Mouse (Mus musculus) MEL (cell line): ENCODE measurements around the gene Tcea3. TPM values are rescaled to one million over a fixed set of nuclear protein-coding genes. Genes with fewer than 3 reads are reported as not detected.

Experiments
- DNase-seq: peaks from one replicate; pipeline ENCODE4 v3.0.0; 2011; ENCODE audit warnings: low read depth, low spot score
- H3K27ac ChIP-seq: 2 replicates; pipeline ENCODE4 v1.5.1; 2012; ENCODE audit warnings: low read depth, mild to moderate bottlenecking, control low read depth, low read length, moderate library complexity; ENCODE audit not compliant: control insufficient read depth
- H3K27me3 ChIP-seq, 2 experiments: fragments of 150-350 bp in 1 of 2; sonication (generic) in 1 of 2; 2 replicates each; pipeline ENCODE4 v1.6.1; 2012; ENCODE audit warnings: low read length in 2 of 2, mild to moderate bottlenecking in 2 of 2, improper control_type of control experiment in 1 of 2, moderate library complexity in 1 of 2; ENCODE audit not compliant: insufficient read depth in 2 of 2, control insufficient read depth in 1 of 2
- H3K36me3 ChIP-seq, 2 experiments: 2 replicates each; pipeline ENCODE4 v1.6.1; 2012 to 2014; ENCODE audit warnings: low read length in 2 of 2, improper control_type of control experiment in 1 of 2, inconsistent platforms in 1 of 2, mild to moderate bottlenecking in 1 of 2; ENCODE audit not compliant: insufficient read depth in 2 of 2, control insufficient read depth in 1 of 2
- H3K4me1 ChIP-seq, 2 experiments: fragments of 150-350 bp in 1 of 2; sonication (generic) in 1 of 2; 2 replicates each; pipeline ENCODE4 v1.6.1; 2012; ENCODE audit warnings: low read length in 2 of 2, improper control_type of control experiment in 1 of 2, mild to moderate bottlenecking in 1 of 2; ENCODE audit not compliant: insufficient read depth in 2 of 2, control insufficient read depth in 1 of 2
- H3K4me3 ChIP-seq, 2 experiments: fragments of 150-350 bp in 1 of 2; sonication (generic) in 1 of 2; 2 replicates each; pipeline ENCODE4 v1.5.1; 2012; ENCODE audit warnings: low read depth in 2 of 2, low read length in 2 of 2, mild to moderate bottlenecking in 2 of 2, moderate library complexity in 2 of 2, control low read depth in 1 of 2, improper control_type of control experiment in 1 of 2; ENCODE audit not compliant: control insufficient read depth in 1 of 2, insufficient read depth in 1 of 2
- H3K79me2 ChIP-seq: 2 replicates; pipeline ENCODE4 v1.6.1; 2012; ENCODE audit warnings: mild to moderate bottlenecking, low read length, moderate library complexity; ENCODE audit not compliant: control insufficient read depth, poor library complexity, insufficient read depth
- H3K9ac ChIP-seq: 2 replicates; pipeline ENCODE4 v1.6.1; 2012; ENCODE audit warnings: low read depth, mild to moderate bottlenecking, control low read depth, low read length, moderate library complexity; ENCODE audit not compliant: control insufficient read depth, poor library complexity, severe bottlenecking
- H3K9me3 ChIP-seq: fragments of 150-350 bp; sonication (generic); replicated peaks from 2 replicates; pipeline ENCODE4 v1.6.1; 2012; ENCODE audit warnings: mild to moderate bottlenecking, low read length, improper control_type of control experiment, moderate library complexity; ENCODE audit not compliant: insufficient read depth
- CTCF ChIP-seq, 3 experiments: IDR thresholded peaks in 2 of 3; conservative IDR thresholded peaks in 1 of 3; 2 replicates each; pipeline ENCODE4 v1.5.1; 2011 to 2012; ENCODE audit warnings: low read length in 3 of 3, low read depth in 2 of 3, mild to moderate bottlenecking in 2 of 3, improper control_type of control experiment in 1 of 3, inconsistent platforms in 1 of 3, mixed read lengths in 1 of 3, moderate library complexity in 1 of 3; ENCODE audit not compliant: control insufficient read depth in 1 of 3, insufficient read depth in 1 of 3, poor library complexity in 1 of 3, severe bottlenecking in 1 of 3
- ELF1 ChIP-seq: IDR thresholded peaks from 2 replicates; pipeline ENCODE4 v1.6.1; 2014; ENCODE audit warnings: low read depth, mild to moderate bottlenecking, inconsistent platforms, low read length, improper control_type of control experiment, moderate library complexity
- EP300 ChIP-seq, 2 experiments: IDR thresholded peaks; 2 replicates each; pipeline ENCODE4 v1.6.1; 2011; ENCODE audit warnings: improper control_type of control experiment in 2 of 2, low read length in 2 of 2, low read depth in 1 of 2, mild to moderate bottlenecking in 1 of 2
- ETS1 ChIP-seq: IDR thresholded peaks from 2 replicates; pipeline ENCODE4 v1.6.1; 2012; ENCODE audit warnings: low read depth, mild to moderate bottlenecking, inconsistent platforms, low read length, improper control_type of control experiment, moderate library complexity
- GABPA ChIP-seq: IDR thresholded peaks from 2 replicates; pipeline ENCODE4 v1.6.1; 2012; ENCODE audit warnings: low read depth, mild to moderate bottlenecking, inconsistent platforms, low read length, improper control_type of control experiment, moderate library complexity
- HCFC1 ChIP-seq: IDR thresholded peaks from 2 replicates; pipeline ENCODE4 v1.6.1; 2012; ENCODE audit warnings: low read depth, mild to moderate bottlenecking, inconsistent platforms, low read length, improper control_type of control experiment, moderate library complexity
- KAT2A ChIP-seq: conservative IDR thresholded peaks from 2 replicates; pipeline ENCODE4 v1.6.1; 2012; ENCODE audit warnings: low read depth, low read length, improper control_type of control experiment, inconsistent platforms
- MAFK ChIP-seq: IDR thresholded peaks from 2 replicates; pipeline ENCODE4 v1.6.1; 2011; ENCODE audit warnings: low read depth, mild to moderate bottlenecking, low read length, improper control_type of control experiment, borderline replicate concordance
- MAZ ChIP-seq: IDR thresholded peaks from 2 replicates; pipeline ENCODE4 v1.6.1; 2012; ENCODE audit warnings: low read depth, mild to moderate bottlenecking, inconsistent platforms, low read length, improper control_type of control experiment
- MYB ChIP-seq: IDR thresholded peaks from 2 replicates; pipeline ENCODE4 v1.6.1; 2011; ENCODE audit warnings: mild to moderate bottlenecking, low read depth, low read length, improper control_type of control experiment
- NELFE ChIP-seq: IDR thresholded peaks from 2 replicates; pipeline ENCODE4 v1.6.1; 2011; ENCODE audit warnings: low read depth, low read length, improper control_type of control experiment
- POLR2A ChIP-seq, 2 experiments: IDR thresholded peaks; 2 replicates each; pipeline ENCODE4 v1.6.1; 2011 to 2012; ENCODE audit warnings: low read length in 2 of 2, mild to moderate bottlenecking in 2 of 2, control low read depth in 1 of 2, improper control_type of control experiment in 1 of 2, low read depth in 1 of 2, moderate library complexity in 1 of 2; ENCODE audit not compliant: control insufficient read depth in 1 of 2, insufficient read depth in 1 of 2, poor library complexity in 1 of 2
- POLR2AphosphoS2 ChIP-seq: IDR thresholded peaks from 2 replicates; pipeline ENCODE4 v1.6.1; 2011; ENCODE audit warnings: low read length, improper control_type of control experiment
- POLR2AphosphoS5 ChIP-seq: IDR thresholded peaks from 2 replicates; pipeline ENCODE4 v1.6.1; 2012; ENCODE audit warnings: low read depth, borderline replicate concordance, mild to moderate bottlenecking, inconsistent platforms, low read length, moderate library complexity, mixed read lengths
- RCOR1 ChIP-seq: IDR thresholded peaks from 2 replicates; pipeline ENCODE4 v1.6.1; 2012; ENCODE audit warnings: low read depth, mild to moderate bottlenecking, inconsistent platforms, low read length, improper control_type of control experiment
- SMC3 ChIP-seq: IDR thresholded peaks from 2 replicates; pipeline ENCODE4 v1.6.1; 2011; ENCODE audit warnings: low read depth, low read length, improper control_type of control experiment
- TCF12 ChIP-seq: IDR thresholded peaks from 2 replicates; pipeline ENCODE4 v1.6.1; 2014; ENCODE audit warnings: low read depth, mild to moderate bottlenecking, inconsistent platforms, low read length, improper control_type of control experiment, moderate library complexity
- UBTF ChIP-seq: IDR thresholded peaks from 2 replicates; pipeline ENCODE4 v1.6.1; 2012; ENCODE audit warnings: low read depth, mild to moderate bottlenecking, inconsistent platforms, low read length, improper control_type of control experiment, moderate library complexity, borderline replicate concordance; ENCODE audit not compliant: insufficient read depth
- USF2 ChIP-seq, 2 experiments: IDR thresholded peaks; 2 replicates each; pipeline ENCODE4 v1.6.1; 2011 to 2012; ENCODE audit warnings: improper control_type of control experiment in 2 of 2, low read length in 2 of 2, borderline replicate concordance in 1 of 2, inconsistent platforms in 1 of 2, low read depth in 1 of 2, mild to moderate bottlenecking in 1 of 2; ENCODE audit not compliant: insufficient read depth in 1 of 2
- ZKSCAN1 ChIP-seq: IDR thresholded peaks from 2 replicates; pipeline ENCODE4 v1.6.1; 2012; ENCODE audit warnings: low read depth, mild to moderate bottlenecking, inconsistent platforms, low read length, improper control_type of control experiment, moderate library complexity
- polyA plus RNA-seq, 2 experiments: library from polyadenylated mRNA; stranded (reverse) in 1 of 2; unstranded in 1 of 2; fragments of >175 nt in 1 of 2; fragments of >200 nt in 1 of 2; gene quantifications; 2 replicates each; pipeline versions ENCODE4 v1.2.1 to v1.2.4; 2012; ENCODE audit warnings: low replicate concordance in 2 of 2, low read depth in 1 of 2; ENCODE audit not compliant: insufficient read length in 2 of 2, insufficient read depth in 1 of 2, missing spikeins in 1 of 2
- total RNA-seq: library from RNA; depleted of rRNA; stranded (reverse); fragments of 300-350 nt; gene quantifications from 2 replicates; pipeline ENCODE4 v1.2.3, GENCODE M21; 2012

The Tcea3 gene
- total and polyA plus RNA-seq, 3 experiments = not detected

- DNase-seq = no peak
- Histone ChIP-seq H3K27ac (no peak overlapping the region), H3K9ac (no peak overlapping the region), H3K4me1 (no peaks in the 10 kb centered on the region), H3K79me2 (no peaks in the 10 kb centered on the region), H3K36me3 (no peaks in the 10 kb centered on the region), H3K27me3 (peaks cover 3 to 14% of the 10 kb centered on the region in 2 experiments; a peak in 3 of 4 replicates), H3K9me3 (no peaks in the 10 kb centered on the region), H3K4me3 (no peak overlapping the region)
- no peak for TF ChIP-seq KAT2A
- TF ChIP-seq GABPA = no peak
- TF ChIP-seq MAZ = no peak
Measured at GRCm38 (mm10) chr4:136220133-136220775, 27.3 kb upstream of the Tcea3 start.

- DNase-seq = no peak
- no peak for TF ChIP-seq ETS1
- TF ChIP-seq MYB = no peak
- TF ChIP-seq MAZ = no peak
- no peak for TF ChIP-seq RCOR1
- no peak for TF ChIP-seq POLR2A (IDR thresholded peaks at IDR 0.05; ENCODE audit: control insufficient read depth in 1 of 2, insufficient read depth in 1 of 2, low read depth in 1 of 2, low read length in 2 of 2, poor library complexity in 1 of 2)
- no peak for TF ChIP-seq POLR2AphosphoS2
- no peak for TF ChIP-seq HCFC1
- TF ChIP-seq TCF12 = no peak
- TF ChIP-seq SMC3 = no peak
- no peak for TF ChIP-seq ZKSCAN1
- TF ChIP-seq UBTF = no peak
- no peak for TF ChIP-seq KAT2A
- TF ChIP-seq NELFE = no peak
- TF ChIP-seq ELF1 = no peak
- no peak for TF ChIP-seq CTCF (IDR thresholded peaks at IDR 0.05 in 2 of 3, conservative IDR thresholded peaks at IDR 0.05 in 1 of 3; ENCODE audit: control insufficient read depth in 1 of 3, insufficient read depth in 1 of 3, low read depth in 2 of 3, low read length in 3 of 3, poor library complexity in 1 of 3, severe bottlenecking in 1 of 3)
- TF ChIP-seq POLR2AphosphoS5 = no peak
- TF ChIP-seq USF2 (IDR thresholded peaks at IDR 0.05; ENCODE audit: borderline replicate concordance in 1 of 2, insufficient read depth in 1 of 2, low read depth in 1 of 2, low read length in 2 of 2) = no peak
- no peak for TF ChIP-seq EP300 (IDR thresholded peaks at IDR 0.05; ENCODE audit: low read depth in 1 of 2, low read length in 2 of 2)
- TF ChIP-seq GABPA = no peak
- TF ChIP-seq MAFK = no peak
- TF ChIP-seq, all 39 proteins: peak for 0
- H3K4me3 ChIP-seq = no peak overlapping the region
- no peaks in the 10 kb centered on the region for H3K9me3 ChIP-seq
- no peak overlapping the region for H3K27ac ChIP-seq
- H3K79me2 ChIP-seq = no peaks in the 10 kb centered on the region
- no peak overlapping the region for H3K9ac ChIP-seq
- H3K27me3 ChIP-seq = peaks cover 0 to 3% of the 10 kb centered on the region in 2 experiments; a peak in 2 of 4 replicates
- H3K4me1 ChIP-seq = no peaks in the 10 kb centered on the region
- no peaks in the 10 kb centered on the region for H3K36me3 ChIP-seq
Measured at GRCm38 (mm10) chr4:136223549-136224239, 23.8 kb upstream of the Tcea3 start.
